Mouse (Mus musculus): ENCODE measurements at regions not wholly inside any gene's neighbourhood (a gene's known extent, or its start where the extent isn't known, plus 50 kb on each side); places are given as distances from the start of the nearest gene placed in this dataset.

DNA sequence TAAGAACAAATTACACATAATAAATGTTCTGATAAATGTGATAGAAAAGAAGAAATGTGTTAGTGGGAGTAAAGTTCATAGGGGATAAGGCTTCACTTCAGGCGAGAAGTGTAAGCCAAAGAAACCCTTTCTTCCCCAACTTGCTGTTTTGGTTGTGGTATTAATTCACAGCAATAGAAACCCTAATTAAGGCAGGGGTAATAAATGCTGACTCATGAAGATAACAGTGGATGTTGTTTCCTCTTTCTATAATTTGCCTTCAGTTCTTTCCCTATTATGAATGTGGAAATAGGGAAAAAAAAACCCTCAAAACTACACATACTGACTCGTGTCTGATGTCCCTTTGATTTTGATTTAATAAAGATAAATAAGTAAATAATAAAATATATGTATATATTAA, 104.8 kb upstream of the Ccn2 start:
- intact Hi-C loops (cut with DNase I) = loop anchor here (2.0 kb wide), 1 partner anchor 40 kb away; no protein-coding TSS in a partner anchor
- no peak for TF ChIP-seq EP300 (IDR thresholded peaks at IDR 0.05; ENCODE audit: insufficient read depth, low read depth, low read length)
- DNase-seq = no peak
- Histone ChIP-seq H3K27me3 (ENCODE audit: control insufficient read depth, insufficient read depth, low read length) (no peaks in the 10 kb centered on the region), H3K27ac (no peak overlapping the region), H3K9ac (ENCODE audit: low read depth, low read length) (no peak overlapping the region), H3K4me1 (ENCODE audit: control insufficient read depth, insufficient read depth, low read length) (peaks cover 5% of the 10 kb centered on the region), H3K79me2 (replicated peaks; ENCODE audit: control insufficient read depth, insufficient read depth, low read length) (no peaks in the 10 kb centered on the region), H3K4me3 (no peak overlapping the region), H3K36me3 (ENCODE audit: control insufficient read depth, insufficient read depth, low read length) (peaks cover 2% of the 10 kb centered on the region; the same call in 1 of the 2 replicates)
- WGBS = 81% methylated on average over 2 of the region's 2 CpGs

DNA sequence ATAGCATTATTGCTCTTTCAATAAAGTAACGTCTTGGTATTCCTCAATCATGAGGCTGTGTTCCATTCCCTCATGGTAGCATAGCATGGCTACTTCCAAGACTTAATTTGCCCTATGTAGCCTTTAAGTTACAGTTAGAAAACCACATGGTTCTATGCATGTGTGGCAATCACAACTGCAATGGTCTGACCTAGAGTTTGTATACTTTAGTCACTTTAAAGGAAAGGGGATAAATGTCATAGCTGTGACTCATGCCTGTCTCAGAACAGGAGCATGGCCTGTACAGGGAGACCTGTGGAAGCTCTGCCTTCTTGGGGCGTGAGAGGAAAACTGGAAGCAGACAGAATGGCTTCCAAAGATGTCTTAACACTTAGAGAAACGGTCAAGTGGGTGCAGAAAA, 103.4 kb upstream of the Ccn2 start:
- H3K27ac ChIP-seq = no peak overlapping the region
- 94% methylated on average over 3 of the region's 3 CpGs for WGBS

DNA sequence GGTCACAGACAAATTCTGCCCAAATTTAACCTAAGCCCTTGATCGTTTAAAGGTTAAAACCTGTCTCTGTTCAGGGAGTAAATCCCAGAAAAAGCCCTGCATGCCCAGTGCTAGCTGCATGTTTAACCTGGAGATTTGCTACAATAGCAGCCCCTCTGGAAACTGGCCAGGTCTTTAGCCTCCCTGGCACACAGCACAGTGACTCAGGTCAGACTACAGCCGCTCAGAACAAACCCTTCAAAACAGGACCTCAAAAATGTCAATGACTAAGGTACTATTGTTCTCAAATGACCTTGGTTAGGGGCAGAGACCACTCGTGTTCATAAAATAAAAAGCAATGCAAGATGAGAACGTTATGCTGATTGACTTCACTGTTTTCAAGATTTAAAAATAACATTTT, 101.8 kb upstream of the Ccn2 start:
- Histone ChIP-seq H3K79me2 (replicated peaks; ENCODE audit: control insufficient read depth, insufficient read depth, low read length) (no peaks in the 10 kb centered on the region), H3K4me3 (no peak overlapping the region), H3K27me3 (ENCODE audit: control insufficient read depth, insufficient read depth, low read length) (no peaks in the 10 kb centered on the region), H3K4me1 (ENCODE audit: control insufficient read depth, insufficient read depth, low read length) (peaks cover 2% of the 10 kb centered on the region), H3K9ac (ENCODE audit: low read depth, low read length) (no peak overlapping the region), H3K36me3 (ENCODE audit: control insufficient read depth, insufficient read depth, low read length) (peaks cover 2% of the 10 kb centered on the region; the same call in 1 of the 2 replicates), H3K27ac (peak overlapping the region; percentile 61)
- intact Hi-C loops (cut with DNase I) = no loop called here
- TF ChIP-seq CTCF (IDR thresholded peaks at IDR 0.05) (no peak), POLR2A (IDR thresholded peaks at IDR 0.05; ENCODE audit: insufficient read depth, low read depth, low read length) (no peak), EP300 (IDR thresholded peaks at IDR 0.05; ENCODE audit: insufficient read depth, low read depth, low read length) (no peak)
- WGBS = 5% methylated on average over 4 of the region's 4 CpGs
- peak; percentile 38 to 41 for DNase-seq

More for the DNA sequence above, 103.4 kb upstream of the Ccn2 start:
- no peak overlapping the region for H3K9ac ChIP-seq (ENCODE audit: low read depth, low read length)
- intact Hi-C loops (cut with DNase I) = loop anchor here (2.0 kb wide), 1 partner anchor 41 kb away; no protein-coding TSS in a partner anchor
- H3K4me3 ChIP-seq = no peak overlapping the region
- peaks cover 2% of the 10 kb centered on the region; the same call in 1 of the 2 replicates for H3K36me3 ChIP-seq (ENCODE audit: control insufficient read depth, insufficient read depth, low read length)
- H3K79me2 ChIP-seq (replicated peaks; ENCODE audit: control insufficient read depth, insufficient read depth, low read length) = no peaks in the 10 kb centered on the region
- H3K4me1 ChIP-seq (ENCODE audit: control insufficient read depth, insufficient read depth, low read length) = peaks cover 2% of the 10 kb centered on the region
- no peak for TF ChIP-seq CTCF (IDR thresholded peaks at IDR 0.05)
- no peak for TF ChIP-seq EP300 (IDR thresholded peaks at IDR 0.05; ENCODE audit: insufficient read depth, low read depth, low read length)
- no peak for TF ChIP-seq POLR2A (IDR thresholded peaks at IDR 0.05; ENCODE audit: insufficient read depth, low read depth, low read length)
- no peaks in the 10 kb centered on the region for H3K27me3 ChIP-seq (ENCODE audit: control insufficient read depth, insufficient read depth, low read length)
- no peak for DNase-seq

DNA sequence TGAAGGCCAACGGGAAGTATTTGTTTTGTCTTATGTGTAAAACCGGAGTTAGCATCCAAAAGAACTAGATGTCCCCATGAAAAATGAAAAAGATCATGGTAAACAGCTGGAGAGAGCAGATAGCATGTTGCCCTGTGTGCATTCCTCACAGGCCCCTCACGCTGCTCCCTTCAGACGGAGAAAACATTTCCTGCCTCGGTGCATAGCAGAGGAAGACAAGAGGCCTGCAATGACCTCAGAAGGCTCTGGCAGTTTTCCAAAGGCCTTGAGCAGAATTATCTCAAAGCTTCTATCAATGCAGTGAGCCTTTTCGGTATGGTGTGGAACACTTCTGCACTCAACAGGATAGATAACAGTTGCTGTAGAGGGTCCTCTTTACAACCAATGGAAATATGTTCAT, 101.3 kb upstream of the Ccn2 start:
- Histone ChIP-seq H3K79me2 (replicated peaks; ENCODE audit: control insufficient read depth, insufficient read depth, low read length) (no peaks in the 10 kb centered on the region), H3K9ac (ENCODE audit: low read depth, low read length) (no peak overlapping the region), H3K36me3 (ENCODE audit: control insufficient read depth, insufficient read depth, low read length) (peaks cover 2% of the 10 kb centered on the region; the same call in 1 of the 2 replicates), H3K27me3 (ENCODE audit: control insufficient read depth, insufficient read depth, low read length) (no peaks in the 10 kb centered on the region), H3K27ac (peak overlapping the region; percentile 61), H3K4me3 (no peak overlapping the region), H3K4me1 (ENCODE audit: control insufficient read depth, insufficient read depth, low read length) (peaks cover 2% of the 10 kb centered on the region)
- intact Hi-C loops (cut with DNase I) = no loop called here
- 2% methylated on average over 6 of the region's 6 CpGs for WGBS
- DNase-seq = peak; percentile 48 to 67
- TF ChIP-seq EP300 (IDR thresholded peaks at IDR 0.05; ENCODE audit: insufficient read depth, low read depth, low read length) (peak; percentile 90), CTCF (IDR thresholded peaks at IDR 0.05) (no peak)

DNA sequence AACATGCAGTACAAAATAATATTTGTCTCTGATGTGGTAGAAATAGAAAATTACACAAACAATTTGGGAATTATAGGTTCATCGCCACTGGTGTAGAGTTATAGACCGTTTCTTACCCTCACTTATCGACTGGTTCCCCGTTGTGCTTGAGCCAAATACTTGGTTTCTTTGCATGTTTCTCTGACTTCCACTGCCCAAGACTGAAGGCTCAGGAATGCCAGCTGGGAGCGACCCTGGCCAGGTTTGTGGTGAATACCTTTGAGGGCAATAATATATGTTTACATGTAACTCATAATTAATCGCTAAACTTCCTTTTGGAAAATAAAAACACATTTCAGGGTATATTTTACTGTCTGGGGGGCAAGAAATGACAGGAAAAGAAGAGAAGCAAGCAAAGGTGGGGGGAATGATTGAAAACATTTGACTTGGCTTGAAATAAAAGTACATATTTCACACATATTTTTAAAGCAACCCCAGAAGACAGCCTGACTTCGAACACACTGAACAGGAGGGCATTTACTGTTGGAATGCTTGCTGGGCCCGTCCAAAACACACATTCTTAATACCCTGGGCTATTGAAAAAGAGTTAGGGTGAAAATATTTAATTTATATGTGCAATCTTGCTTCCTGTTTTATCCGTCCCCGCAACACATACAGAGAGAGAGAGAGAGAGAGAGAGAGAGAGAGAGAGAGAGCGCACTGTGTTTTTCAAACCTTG, 75.3 kb upstream of the Ccn2 start:
- TF ChIP-seq POLR2A (IDR thresholded peaks at IDR 0.05; ENCODE audit: insufficient read depth, low read depth, low read length) = no peak
- TF ChIP-seq EP300 (IDR thresholded peaks at IDR 0.05; ENCODE audit: insufficient read depth, low read depth, low read length) = no peak
- TF ChIP-seq CTCF (IDR thresholded peaks at IDR 0.05) = no peak
- H3K36me3 ChIP-seq (ENCODE audit: control insufficient read depth, insufficient read depth, low read length) = no peaks in the 10 kb centered on the region
- H3K79me2 ChIP-seq (replicated peaks; ENCODE audit: control insufficient read depth, insufficient read depth, low read length) = no peaks in the 10 kb centered on the region
- no peak overlapping the region for H3K4me3 ChIP-seq
- no peak overlapping the region for H3K27ac ChIP-seq
- peaks cover 2% of the 10 kb centered on the region for H3K4me1 ChIP-seq (ENCODE audit: control insufficient read depth, insufficient read depth, low read length)
- no peaks in the 10 kb centered on the region for H3K27me3 ChIP-seq (ENCODE audit: control insufficient read depth, insufficient read depth, low read length)
- DNase-seq = no peak
- intact Hi-C loops (cut with DNase I) = no loop called here
- WGBS = 89% methylated on average over 11 of the region's 11 CpGs
- no peak overlapping the region for H3K9ac ChIP-seq (ENCODE audit: low read depth, low read length)

DNA sequence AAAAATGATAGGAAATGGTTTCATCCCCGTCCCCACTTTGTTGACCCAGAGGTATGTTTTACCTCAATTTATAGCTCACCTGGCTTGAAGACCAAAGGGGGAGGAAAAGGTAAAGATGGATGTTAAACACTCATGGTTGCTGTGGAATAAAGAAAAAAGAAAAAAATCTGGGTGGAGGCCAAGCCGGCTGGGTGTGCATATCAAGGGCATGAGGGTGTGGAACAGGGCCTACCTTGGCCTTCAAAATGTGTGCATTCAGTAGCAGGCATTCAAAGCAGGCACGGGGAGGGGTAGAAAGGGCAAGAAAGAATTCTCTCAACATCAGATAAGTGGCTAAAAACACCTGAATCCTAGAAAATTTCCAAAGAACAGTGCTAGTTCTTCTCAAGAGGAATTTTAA, 74.7 kb upstream of the Ccn2 start:
- Histone ChIP-seq H3K4me1 (ENCODE audit: control insufficient read depth, insufficient read depth, low read length) (peaks cover 2% of the 10 kb centered on the region), H3K9ac (ENCODE audit: low read depth, low read length) (no peak overlapping the region), H3K27me3 (ENCODE audit: control insufficient read depth, insufficient read depth, low read length) (no peaks in the 10 kb centered on the region), H3K4me3 (no peak overlapping the region), H3K79me2 (replicated peaks; ENCODE audit: control insufficient read depth, insufficient read depth, low read length) (no peaks in the 10 kb centered on the region), H3K27ac (no peak overlapping the region), H3K36me3 (ENCODE audit: control insufficient read depth, insufficient read depth, low read length) (no peaks in the 10 kb centered on the region)
- TF ChIP-seq CTCF (IDR thresholded peaks at IDR 0.05) = no peak
- no peak for TF ChIP-seq POLR2A (IDR thresholded peaks at IDR 0.05; ENCODE audit: insufficient read depth, low read depth, low read length)
- TF ChIP-seq EP300 (IDR thresholded peaks at IDR 0.05; ENCODE audit: insufficient read depth, low read depth, low read length) = no peak
- no peak for DNase-seq
- WGBS = 75% methylated on average over 3 of the region's 3 CpGs
- intact Hi-C loops (cut with DNase I) = no loop called here
